Mouse (Mus musculus) CD8-positive naive resting alpha-beta T cell, adult 57 days (primary cell): Measurements from ENCODE around the gene Kcnh7. TPM values are rescaled to one million over a fixed set of nuclear protein-coding genes. Genes with fewer than 3 reads are reported as not detected.

ENCODE experiments used
- total RNA-seq: library from RNA; stranded (reverse); gene quantifications from one replicate; pipeline ENCODE4 v1.2.4, GENCODE M21; 2023

The Kcnh7 gene
- not detected for total RNA-seq

DNA sequence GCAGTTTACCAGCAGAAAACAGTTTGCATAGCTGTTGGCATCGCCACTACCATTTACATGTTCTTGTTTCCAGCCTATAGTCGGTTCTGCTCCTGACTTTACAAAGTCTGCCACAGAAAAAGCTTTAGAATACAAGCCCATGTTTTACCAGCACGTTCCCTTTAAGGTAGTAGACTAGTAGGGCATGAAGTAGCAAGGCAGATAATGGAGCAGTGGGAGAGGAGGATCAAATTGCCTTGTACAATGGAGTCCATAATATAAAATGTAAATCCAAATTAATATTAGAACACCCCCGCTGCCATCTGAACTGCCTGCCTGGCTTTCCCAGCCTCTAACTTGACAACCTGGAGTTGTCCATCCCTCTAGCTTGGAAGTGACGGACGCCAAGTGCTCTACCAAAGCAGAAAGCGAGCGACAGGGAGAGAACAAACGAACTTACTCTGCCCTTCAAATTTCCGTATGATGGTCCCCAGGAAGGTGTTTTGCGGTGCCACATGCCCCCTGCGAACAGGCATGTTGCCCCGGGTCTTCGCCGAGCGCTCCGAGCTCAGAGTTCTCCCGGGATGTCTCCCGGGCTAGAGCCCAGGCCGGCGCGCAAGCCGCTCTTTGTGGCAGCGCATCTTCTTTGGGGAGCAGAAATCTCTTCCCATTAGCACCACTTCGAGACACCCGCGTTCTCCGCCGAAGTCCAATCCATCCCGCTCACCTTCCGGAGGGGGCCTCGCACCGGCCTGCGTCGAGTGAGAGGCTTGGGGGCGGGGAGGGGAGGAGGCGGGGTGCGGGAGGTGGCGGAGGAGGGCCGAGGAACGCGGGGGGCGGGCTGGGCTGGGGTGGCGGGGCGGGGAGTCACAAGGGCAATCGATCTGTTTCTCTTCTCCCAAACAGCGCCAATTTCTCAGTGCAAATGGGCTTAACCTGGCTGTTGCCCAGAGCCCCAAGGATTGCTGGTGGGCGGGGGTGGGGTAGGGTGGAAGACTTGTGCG is at the start of gene Kcnh7:
Kcnh7 (minus strand) TSS at position 725 of the 983 bp plus-strand sequence.

DNA sequence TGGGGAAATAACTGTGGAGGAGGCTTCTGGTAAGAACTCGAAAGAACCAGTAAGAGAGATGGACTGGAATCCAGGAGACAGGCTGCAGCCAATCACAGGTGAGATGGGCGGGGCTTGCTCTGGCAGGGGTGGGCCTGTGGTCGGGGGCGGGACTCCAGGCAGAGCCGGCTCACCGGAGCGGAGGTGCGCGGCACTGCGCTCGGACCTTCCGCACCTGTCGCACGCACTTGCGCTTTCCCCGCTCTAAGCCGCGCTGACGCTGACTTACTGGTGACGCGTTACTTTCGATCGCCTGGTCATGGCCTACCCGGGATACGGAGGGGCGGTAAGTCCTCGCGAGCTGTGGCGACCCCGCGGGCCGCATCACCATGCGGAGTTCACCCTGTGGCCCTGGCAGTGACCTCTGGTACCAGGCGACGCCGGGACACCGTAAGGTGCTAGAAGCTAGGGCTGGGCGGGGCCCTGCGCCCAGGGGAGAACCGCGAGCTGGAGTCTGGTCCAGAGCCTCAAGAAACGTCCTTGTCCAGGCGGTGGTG is 519.9 kb downstream of the Kcnh7 start, which contains the start of gene Gca:
Gca (plus strand) TSS at position 151 of the 536 bp plus-strand sequence.

DNA sequence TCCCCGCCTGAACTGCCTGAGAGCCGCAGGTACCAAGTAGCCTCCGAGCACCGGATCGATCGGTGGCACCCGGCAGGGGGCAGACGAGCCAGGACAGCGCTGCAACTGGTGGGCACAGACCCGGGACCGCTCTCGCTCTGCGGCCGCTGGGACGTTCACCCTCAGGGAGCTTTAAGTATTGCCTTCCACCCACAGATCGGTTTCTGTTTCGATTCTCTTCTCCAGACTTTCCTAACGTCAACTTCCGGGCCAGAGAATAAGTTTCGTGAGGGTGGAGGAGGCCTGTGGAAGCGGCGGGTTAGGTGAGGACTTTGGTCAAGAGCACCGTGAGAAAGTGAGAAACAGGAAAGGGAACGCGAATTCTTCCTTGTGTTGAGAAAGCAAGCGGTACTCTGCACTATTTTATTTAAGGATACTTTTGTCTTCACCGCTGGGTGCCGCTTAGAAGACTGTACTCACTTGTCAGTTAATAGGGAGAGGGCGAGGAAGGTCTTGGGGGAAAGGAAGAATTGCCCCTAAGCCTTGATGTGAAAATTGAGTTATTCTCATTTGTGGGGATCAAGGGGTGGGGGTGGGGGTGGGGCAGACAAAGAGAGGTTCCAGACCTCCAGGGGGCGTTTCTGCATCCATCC is 538.0 kb downstream of the Kcnh7 start, which contains the start of gene Ifih1:
Ifih1 (minus strand) TSS at position 242 of the 632 bp plus-strand sequence.

